Mouse (Mus musculus): Measurements from ENCODE around the gene Tspo2. TPM values are rescaled to one million over a fixed set of nuclear protein-coding genes. Genes with fewer than 3 reads are reported as not detected.

Gene Tspo2
- polyA plus RNA-seq, 1 experiment from 2014 or later: 2.0 TPM

DNA sequence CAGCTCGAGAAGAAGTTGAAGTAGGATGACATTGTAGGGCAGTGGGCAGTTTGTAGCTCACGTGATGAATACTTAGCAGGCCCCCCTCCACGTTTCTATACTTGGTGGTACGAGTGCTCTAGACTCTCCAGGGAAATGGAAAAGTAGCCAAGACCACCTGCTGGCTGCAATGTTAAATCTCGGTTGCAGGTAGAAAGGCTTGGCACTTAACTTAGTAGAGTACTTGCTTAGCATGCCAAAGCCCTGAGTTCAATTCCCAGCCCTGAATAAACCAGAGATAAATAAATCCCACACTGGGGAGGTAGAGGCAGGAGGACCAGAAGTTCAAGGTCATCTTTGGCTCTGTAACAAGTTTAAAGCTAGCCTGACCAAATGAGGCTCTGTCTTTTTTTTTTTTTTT, 16.8 kb downstream of the Tspo2 start:
- Histone ChIP-seq H3K9ac (replicated peaks; ENCODE audit: low read length) (no peak overlapping the region), H3K27ac (ENCODE audit: low read length) (no peak overlapping the region), H3K4me3 (ENCODE audit: low read length) (no peak overlapping the region), H3K36me3 (ENCODE audit: insufficient read depth, low read length) (no peaks in the 10 kb centered on the region), H3K4me2 (replicated peaks; ENCODE audit: low read depth, low read length) (no peak overlapping the region), H3K27me3 (ENCODE audit: insufficient read depth, low read length) (no peaks in the 10 kb centered on the region), H3K4me1 (ENCODE audit: insufficient read depth, low read length) (peaks cover 38% of the 10 kb centered on the region), H3K9me3 (ENCODE audit: low read length) (no peaks in the 10 kb centered on the region)
- WGBS: 79% methylated on average over 5 of the region's 5 CpGs
- no peak for ATAC-seq (ENCODE audit: low FRiP score, low TSS enrichment)

DNA sequence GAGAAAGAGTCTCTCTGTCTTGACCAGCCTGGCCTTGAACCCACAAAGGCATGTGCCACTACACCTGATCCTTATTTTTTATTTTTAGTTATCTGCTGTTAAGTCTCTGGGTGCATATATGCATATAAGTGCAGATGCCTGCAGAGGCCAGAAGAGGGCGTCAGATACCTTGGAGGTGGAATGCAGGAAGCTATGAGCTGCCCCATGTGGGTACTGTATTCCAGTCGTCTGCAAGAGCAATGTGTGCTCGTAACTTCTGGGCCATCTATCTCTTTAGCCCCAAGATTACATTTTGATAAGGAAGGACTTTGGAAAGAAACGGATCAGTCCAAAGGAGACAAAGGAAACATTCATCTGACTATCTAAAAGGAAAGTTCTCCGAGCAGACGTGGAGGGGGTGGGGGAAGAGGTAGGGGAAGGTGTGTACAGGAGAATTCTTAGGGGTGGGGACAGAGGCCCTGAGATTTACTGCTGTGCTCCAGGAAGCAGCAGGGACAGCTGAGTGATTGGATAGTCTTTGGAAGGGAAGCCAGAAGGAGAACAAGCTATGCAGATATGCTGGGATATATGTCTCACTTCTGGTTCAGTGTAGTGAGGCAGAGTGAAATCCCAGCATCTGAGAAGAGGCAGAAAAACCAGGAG, 17.5 kb downstream of the Tspo2 start:
- WGBS: 60% methylated on average over 6 of the region's 6 CpGs
- Histone ChIP-seq H3K27ac (ENCODE audit: low read length) (no peak overlapping the region), H3K9ac (replicated peaks; ENCODE audit: low read length) (no peak overlapping the region), H3K36me3 (ENCODE audit: insufficient read depth, low read length) (no peaks in the 10 kb centered on the region), H3K9me3 (ENCODE audit: low read length) (no peaks in the 10 kb centered on the region), H3K4me3 (ENCODE audit: low read length) (no peak overlapping the region), H3K27me3 (ENCODE audit: insufficient read depth, low read length) (no peaks in the 10 kb centered on the region), H3K4me1 (ENCODE audit: insufficient read depth, low read length) (peaks cover 41% of the 10 kb centered on the region), H3K4me2 (replicated peaks; ENCODE audit: low read depth, low read length) (no peak overlapping the region)
- ATAC-seq (ENCODE audit: low FRiP score, low TSS enrichment): no peak

DNA sequence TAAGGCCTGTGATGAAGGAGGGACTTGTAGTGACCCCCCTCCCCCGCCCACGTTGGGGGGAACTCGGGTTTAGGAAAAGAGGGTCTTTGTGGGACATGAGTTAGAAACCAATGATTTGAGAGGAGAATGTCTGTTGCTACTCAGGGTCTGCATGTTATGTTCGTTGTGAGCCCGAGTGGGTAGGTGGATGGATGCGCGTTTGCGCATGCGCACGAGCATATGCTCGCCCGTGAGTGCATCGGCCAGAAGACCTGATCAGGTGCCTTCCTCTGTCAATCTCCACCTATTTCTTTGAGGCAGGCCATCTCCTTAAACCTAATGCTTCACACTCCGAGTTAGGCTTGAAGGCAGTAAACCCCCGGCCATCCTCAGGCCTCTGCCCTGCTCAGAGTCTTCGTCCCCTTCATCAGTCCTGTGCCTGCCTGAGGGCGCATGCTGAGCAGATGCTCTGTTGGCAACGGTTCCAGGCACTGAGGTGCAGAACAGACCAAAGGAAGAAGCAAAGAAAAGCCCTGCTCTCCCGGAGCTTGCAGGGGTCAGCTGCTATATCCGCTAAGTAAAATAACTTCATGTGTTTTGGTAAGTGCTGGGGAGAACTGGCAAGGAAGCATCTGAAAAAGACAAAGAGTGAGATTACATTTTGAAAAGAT, 18.2 kb downstream of the Tspo2 start:
- H3K27ac ChIP-seq (ENCODE audit: low read length): no peak overlapping the region
- H3K9me3 ChIP-seq (ENCODE audit: low read length): no peaks in the 10 kb centered on the region
- no peaks in the 10 kb centered on the region for H3K36me3 ChIP-seq (ENCODE audit: insufficient read depth, low read length)
- H3K4me3 ChIP-seq (ENCODE audit: low read length): no peak overlapping the region
- WGBS: 87% methylated on average over 20 of the region's 20 CpGs
- ATAC-seq (ENCODE audit: low FRiP score, low TSS enrichment): no peak
- H3K27me3 ChIP-seq (ENCODE audit: insufficient read depth, low read length): no peaks in the 10 kb centered on the region
- H3K4me1 ChIP-seq (ENCODE audit: insufficient read depth, low read length): peaks cover 47% of the 10 kb centered on the region
- H3K9ac ChIP-seq (replicated peaks; ENCODE audit: low read length): no peak overlapping the region
- H3K4me2 ChIP-seq (replicated peaks; ENCODE audit: low read depth, low read length): no peak overlapping the region

DNA sequence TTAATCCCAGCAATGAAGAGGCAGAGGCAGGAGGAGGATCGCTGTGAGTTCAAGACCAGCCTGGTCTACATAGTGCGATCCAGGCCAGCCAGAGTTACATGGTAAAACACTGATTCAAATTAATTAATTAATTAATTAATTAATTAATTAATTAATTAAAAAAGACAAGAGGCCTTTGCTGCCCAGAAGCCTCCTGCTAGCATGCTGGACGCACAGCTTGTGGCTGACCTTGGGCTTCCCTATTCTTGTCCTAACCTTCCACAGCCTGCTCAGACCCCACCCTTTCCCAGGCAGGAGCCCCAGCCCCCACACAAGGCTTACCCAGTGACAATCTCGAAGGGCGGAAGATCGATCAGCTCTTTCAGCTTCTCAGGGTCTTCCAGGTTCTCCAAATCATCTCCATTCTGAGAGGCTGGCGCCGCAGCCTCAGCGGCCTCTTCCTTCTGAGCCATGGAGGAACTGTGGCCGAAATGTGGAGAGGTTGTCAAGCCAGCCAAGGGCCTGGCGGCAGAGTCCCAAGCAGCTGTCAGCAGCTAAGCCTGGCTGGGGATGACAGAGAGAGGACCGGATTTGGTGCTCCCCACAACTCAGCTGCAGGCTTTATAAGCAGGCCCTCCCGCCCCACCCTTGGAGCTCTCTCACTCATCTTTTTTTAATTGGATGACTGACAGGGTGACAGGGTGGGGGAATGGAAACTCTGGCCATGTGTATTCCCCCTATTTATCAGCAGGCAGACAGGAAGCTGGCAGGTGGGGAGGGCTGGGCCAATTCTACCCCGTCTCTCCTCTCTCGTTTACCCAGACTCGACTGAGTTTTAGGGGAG, 19.0 kb downstream of the Tspo2 start, which contains the start of gene Apobec2:
Gene Apobec2 (minus strand): TSS at position 773 of the 823 bp plus-strand sequence.
- H3K27me3 ChIP-seq (ENCODE audit: insufficient read depth, low read length): no peaks in the 10 kb centered on the region
- 71% methylated on average over 16 of the region's 16 CpGs for WGBS
- no peaks in the 10 kb centered on the region for H3K9me3 ChIP-seq (ENCODE audit: low read length)
- no peak for ATAC-seq (ENCODE audit: low FRiP score, low TSS enrichment)
- no peak within 1 kb of the TSS for H3K27ac ChIP-seq (ENCODE audit: low read length)
- no peak within 1 kb of the TSS for H3K4me2 ChIP-seq (replicated peaks; ENCODE audit: low read depth, low read length)
- H3K36me3 ChIP-seq (ENCODE audit: insufficient read depth, low read length): no peaks in the 10 kb centered on the region
- H3K4me1 ChIP-seq (ENCODE audit: insufficient read depth, low read length): peaks cover 45% of the 10 kb centered on the region
- H3K9ac ChIP-seq (replicated peaks; ENCODE audit: low read length): no peak within 1 kb of the TSS
- H3K4me3 ChIP-seq (ENCODE audit: low read length): no peak within 1 kb of the TSS

DNA sequence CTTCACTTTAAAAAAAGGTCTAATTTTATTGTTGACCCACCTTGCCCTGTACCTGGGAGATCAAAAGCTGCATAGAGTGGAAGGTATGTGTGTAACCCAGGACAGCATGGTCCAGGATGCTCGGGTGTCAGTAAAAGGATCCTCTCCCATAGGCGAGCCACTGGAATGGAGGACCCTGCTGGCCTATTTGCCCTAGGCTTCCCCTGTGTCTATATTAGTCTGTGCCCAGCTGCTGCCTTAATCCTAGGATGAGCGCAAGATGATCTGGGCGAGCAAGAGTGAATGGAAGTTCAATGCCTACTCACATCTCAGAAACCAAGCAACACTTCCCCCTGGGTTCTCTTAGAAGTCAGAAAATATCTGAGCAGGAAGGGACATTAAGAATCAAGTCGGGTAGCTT, 20.3 kb downstream of the Tspo2 start:
- peaks cover 43% of the 10 kb centered on the region for H3K4me1 ChIP-seq (ENCODE audit: insufficient read depth, low read length)
- no peak overlapping the region for H3K9ac ChIP-seq (replicated peaks; ENCODE audit: low read length)
- WGBS: 61% methylated on average over 5 of the region's 5 CpGs
- ATAC-seq (ENCODE audit: low FRiP score, low TSS enrichment): no peak
- H3K27ac ChIP-seq (ENCODE audit: low read length): peak overlapping the region; percentile 71
- H3K4me3 ChIP-seq (ENCODE audit: low read length): no peak overlapping the region
- no peak overlapping the region for H3K4me2 ChIP-seq (replicated peaks; ENCODE audit: low read depth, low read length)
- no peaks in the 10 kb centered on the region for H3K27me3 ChIP-seq (ENCODE audit: insufficient read depth, low read length)
- H3K9me3 ChIP-seq (ENCODE audit: low read length): no peaks in the 10 kb centered on the region
- no peaks in the 10 kb centered on the region for H3K36me3 ChIP-seq (ENCODE audit: insufficient read depth, low read length)

DNA sequence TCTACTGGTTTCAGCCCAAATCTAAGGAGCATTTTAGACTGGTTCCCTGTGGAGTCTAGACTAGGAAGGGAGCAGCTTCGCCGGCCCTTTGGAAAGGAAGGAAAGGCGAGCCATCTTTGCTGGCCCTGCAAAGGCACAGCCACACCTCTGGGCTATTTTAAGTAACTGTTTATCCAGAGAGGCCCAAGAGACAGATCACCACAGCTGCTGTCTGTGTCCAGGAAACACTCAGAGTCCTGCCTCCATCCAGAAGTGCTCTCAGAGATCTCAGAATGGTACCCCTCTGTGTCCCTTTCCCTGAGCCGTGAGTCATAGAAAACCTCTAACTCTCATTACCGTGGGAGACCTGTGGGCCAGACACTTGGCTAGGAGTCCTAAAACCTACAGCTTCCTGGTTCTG, 20.9 kb downstream of the Tspo2 start:
- Histone ChIP-seq H3K9me3 (ENCODE audit: low read length) (no peaks in the 10 kb centered on the region), H3K36me3 (ENCODE audit: insufficient read depth, low read length) (no peaks in the 10 kb centered on the region), H3K4me2 (replicated peaks; ENCODE audit: low read depth, low read length) (no peak overlapping the region), H3K4me1 (ENCODE audit: insufficient read depth, low read length) (peaks cover 46% of the 10 kb centered on the region), H3K9ac (replicated peaks; ENCODE audit: low read length) (0 out of 2 replicates have a peak overlapping the region, but pooled peaks have one; percentile 44), H3K27ac (ENCODE audit: low read length) (peak overlapping the region; percentile 15; the same call in 1 of the 2 replicates), H3K4me3 (ENCODE audit: low read length) (no peak overlapping the region), H3K27me3 (ENCODE audit: insufficient read depth, low read length) (no peaks in the 10 kb centered on the region)
- no peak for ATAC-seq (ENCODE audit: low FRiP score, low TSS enrichment)
- WGBS: 20% methylated on average over 5 of the region's 5 CpGs

DNA sequence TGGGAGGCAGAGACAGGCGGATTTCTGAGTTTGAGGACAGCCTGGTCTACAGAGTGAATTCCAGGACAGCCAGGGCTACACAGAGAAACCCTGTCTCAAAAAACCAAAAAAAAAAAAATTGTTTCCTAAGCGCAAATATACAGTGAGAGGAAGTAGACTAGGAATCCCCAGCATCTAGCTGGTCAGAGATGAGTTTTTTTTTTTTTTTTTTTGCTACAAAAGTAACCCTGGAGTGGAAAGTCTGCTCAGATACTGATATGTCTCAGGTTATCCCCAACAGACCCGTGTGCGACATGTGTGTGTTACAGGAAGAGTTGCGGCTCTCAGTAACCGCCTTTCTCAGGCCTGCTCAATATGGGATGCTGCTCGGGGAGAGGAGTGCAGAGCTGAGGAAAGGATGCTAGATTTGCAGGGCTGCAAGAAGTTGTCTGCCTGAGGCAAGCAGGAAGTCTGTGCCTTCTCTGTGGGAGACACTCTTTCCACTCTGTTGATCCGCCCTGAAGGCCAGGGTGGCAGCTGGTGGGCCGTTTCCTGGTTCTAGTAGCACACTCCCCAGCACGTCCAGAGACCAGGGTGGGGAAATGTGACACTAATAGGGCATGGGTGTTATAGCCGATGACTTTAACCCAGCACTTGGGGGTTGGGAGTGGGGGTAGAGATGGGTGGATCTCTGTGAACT, 23.3 kb downstream of the Tspo2 start:
- Histone ChIP-seq H3K36me3 (ENCODE audit: insufficient read depth, low read length) (no peaks in the 10 kb centered on the region), H3K27ac (ENCODE audit: low read length) (peak overlapping the region; percentile 80), H3K9me3 (ENCODE audit: low read length) (no peaks in the 10 kb centered on the region), H3K27me3 (ENCODE audit: insufficient read depth, low read length) (no peaks in the 10 kb centered on the region), H3K4me2 (replicated peaks; ENCODE audit: low read depth, low read length) (no peak overlapping the region; the same call in 1 of the 2 replicates), H3K9ac (replicated peaks; ENCODE audit: low read length) (no peak overlapping the region), H3K4me3 (ENCODE audit: low read length) (no peak overlapping the region), H3K4me1 (ENCODE audit: insufficient read depth, low read length) (peaks cover 49% of the 10 kb centered on the region)
- peak; percentile 58 for ATAC-seq (ENCODE audit: low FRiP score, low TSS enrichment)
- 35% methylated on average over 11 of the region's 11 CpGs for WGBS

DNA sequence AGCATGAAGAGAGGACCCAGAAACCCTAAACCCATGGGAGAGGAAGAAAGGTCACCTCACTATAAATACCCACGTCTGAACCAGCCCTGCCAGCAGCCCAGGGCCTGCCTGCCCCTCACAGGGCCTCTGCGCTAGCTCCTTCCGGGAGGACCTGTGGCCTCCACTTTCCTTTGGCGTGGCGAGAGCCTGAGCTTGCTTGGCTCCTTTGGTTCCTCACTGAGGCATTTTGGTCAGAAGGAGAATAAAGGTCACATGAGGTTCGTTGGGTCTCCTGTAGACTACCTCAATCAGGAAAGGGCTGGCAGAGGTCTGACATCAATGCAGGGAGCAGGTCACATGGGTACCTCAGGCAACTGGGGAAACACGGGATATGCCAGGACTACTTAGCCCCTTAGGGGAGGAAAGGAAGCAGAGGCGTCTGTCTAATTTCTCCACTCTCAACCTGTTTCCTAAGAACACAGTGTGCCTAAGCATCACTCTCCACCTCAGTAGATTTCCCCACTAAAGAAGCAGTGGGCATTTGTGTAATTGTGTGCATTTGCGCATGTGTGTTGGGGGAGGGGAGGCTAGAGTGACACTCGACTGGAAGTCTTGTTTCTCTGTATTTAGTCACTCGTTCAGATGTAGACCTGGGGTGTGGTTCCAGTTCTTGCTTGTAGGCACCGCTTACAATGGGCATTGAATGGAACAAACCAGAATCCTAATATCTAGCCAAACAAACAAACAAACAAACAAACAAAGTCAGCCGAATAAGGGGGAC, 24.2 kb downstream of the Tspo2 start:
- 39% methylated on average over 13 of the region's 13 CpGs for WGBS
- no peak overlapping the region for H3K4me3 ChIP-seq (ENCODE audit: low read length)
- no peaks in the 10 kb centered on the region for H3K9me3 ChIP-seq (ENCODE audit: low read length)
- H3K36me3 ChIP-seq (ENCODE audit: insufficient read depth, low read length): no peaks in the 10 kb centered on the region
- H3K9ac ChIP-seq (replicated peaks; ENCODE audit: low read length): no peak overlapping the region
- H3K4me2 ChIP-seq (replicated peaks; ENCODE audit: low read depth, low read length): no peak overlapping the region
- no peaks in the 10 kb centered on the region for H3K27me3 ChIP-seq (ENCODE audit: insufficient read depth, low read length)
- peaks cover 49% of the 10 kb centered on the region for H3K4me1 ChIP-seq (ENCODE audit: insufficient read depth, low read length)
- peak overlapping the region; percentile 61 for H3K27ac ChIP-seq (ENCODE audit: low read length)
- ATAC-seq (ENCODE audit: low FRiP score, low TSS enrichment): peak; percentile 29; the same call in 1 of the 2 replicates

Data from kidney, embryonic 16.5 days (tissue).